Mouse (Mus musculus): Measurements from ENCODE around the gene Etv6.

DNA sequence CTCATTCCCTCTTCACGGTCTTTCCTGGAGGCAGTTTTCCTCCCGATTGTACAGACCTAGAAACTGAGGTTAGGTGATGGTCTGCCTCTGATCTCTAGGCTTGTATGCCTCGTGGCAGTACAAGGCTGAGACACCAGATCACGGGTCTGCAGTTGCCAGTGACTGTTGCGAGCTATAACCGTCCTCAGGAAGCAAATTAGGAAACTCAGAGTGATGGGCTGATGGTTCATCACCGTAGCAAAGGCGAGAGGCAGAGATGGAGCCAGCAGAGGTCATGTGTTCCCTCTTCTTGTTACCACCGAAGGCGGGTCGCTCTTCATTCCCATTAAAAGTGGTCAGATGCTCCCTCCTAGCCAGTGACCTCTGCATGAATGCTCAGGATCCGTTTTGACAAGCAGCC is 6.4 kb downstream of the Etv6 start:
- TF ChIP-seq POLR2A (IDR thresholded peaks at IDR 0.05; ENCODE audit: borderline replicate concordance, extremely low read depth, low read depth, low read length) (no peak), CTCF (IDR thresholded peaks at IDR 0.05; ENCODE audit: insufficient read depth, low read length) (no peak)
